Mouse (Mus musculus) central nervous system, embryonic 14 days (tissue): ENCODE results near the gene Xkrx. TPM values are rescaled to one million over a fixed set of nuclear protein-coding genes. Genes with fewer than 3 reads are reported as not detected.

Experiments used
- polyA plus RNA-seq: library from polyadenylated mRNA; depleted of rRNA; stranded (reverse); fragments of >200 nt; gene quantifications from 2 replicates; pipeline ENCODE4 v1.2.3, GENCODE M21; 2012; rRNA removed

The Xkrx gene
- 0.54 and 0.57 TPM in 2 replicates for polyA plus RNA-seq

DNA sequence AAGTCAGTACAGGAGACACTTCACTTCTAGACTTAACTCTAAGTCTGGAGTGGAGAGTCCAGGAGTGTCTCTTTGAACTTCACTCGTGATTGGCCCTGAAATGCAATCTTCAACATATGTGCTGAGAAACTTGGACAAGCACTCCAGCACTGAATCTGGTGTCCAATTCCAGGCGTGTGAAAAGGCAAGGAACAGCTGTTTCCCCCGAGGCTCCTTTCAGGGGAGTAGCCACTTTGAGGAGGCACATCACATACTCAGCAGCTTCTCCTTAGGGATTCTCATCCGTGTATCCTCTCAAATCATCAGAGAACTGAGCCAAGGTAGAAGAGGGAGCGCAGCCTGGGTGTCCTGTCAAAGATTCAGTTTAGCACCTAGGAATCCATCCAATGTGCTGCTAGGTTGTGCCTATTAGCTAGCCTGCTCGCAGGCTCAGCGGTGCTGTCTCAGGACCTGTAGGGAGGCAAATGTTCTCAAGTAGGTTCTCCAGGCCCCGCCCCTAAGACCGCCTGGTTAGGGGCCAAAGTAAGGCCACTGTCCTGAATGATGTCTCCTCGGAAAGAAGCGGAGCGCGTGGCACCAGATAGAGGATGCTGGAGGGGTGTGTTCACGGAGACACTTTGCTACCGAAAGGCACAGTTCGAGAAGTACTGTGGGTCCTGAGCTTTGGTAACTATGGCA lies at the start of gene Xkrx:
Gene Xkrx (minus strand): TSS at position 34 of the 678 bp plus-strand sequence.

DNA sequence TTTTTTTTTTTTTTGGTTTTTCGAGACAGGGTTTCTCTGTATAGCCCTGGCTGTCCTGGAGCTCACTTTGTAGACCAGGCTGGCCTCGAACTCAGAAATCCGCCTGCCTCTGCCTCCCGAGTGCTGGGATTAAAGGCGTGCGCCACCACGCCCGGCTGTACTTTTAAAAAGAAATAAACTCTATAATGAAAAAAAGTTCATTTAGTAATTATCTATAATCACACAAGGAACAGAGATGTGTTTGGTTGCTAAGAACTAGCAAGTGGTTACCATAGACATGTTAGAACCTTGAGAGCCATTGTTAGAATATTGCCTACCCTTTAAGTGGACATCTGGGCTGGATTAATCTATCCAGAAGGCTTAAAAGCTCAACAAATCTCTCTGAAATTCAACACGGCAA lies 25.3 kb upstream of the Xkrx start, which contains the start of gene Arl13a:
Gene Arl13a (plus strand): TSS at position 301 of the 400 bp plus-strand sequence.

Other genes with a start within 250 kb of the Xkrx start
- gene Sytl4, start 180.3 kb downstream of the Xkrx start, polyA plus RNA-seq = 0.77 and 1.4 TPM in 2 replicates
- gene Cstf2, start 102.9 kb downstream of the Xkrx start, polyA plus RNA-seq = 69.2 and 76.4 TPM in 2 replicates
- gene Arl13a, start 25.4 kb upstream of the Xkrx start, polyA plus RNA-seq = not detected in 2 replicates
- gene Nox1, start 59.9 kb upstream of the Xkrx start, polyA plus RNA-seq = 0.12 TPM in 1 of 2 replicates, not detected in the other
- gene Trmt2b, start 114.9 kb upstream of the Xkrx start, polyA plus RNA-seq = 5.9 and 6.5 TPM in 2 replicates
- 55.1 and 57.7 TPM in 2 replicates for gene Tmem35a, start 133.1 kb upstream of the Xkrx start, polyA plus RNA-seq
- gene Cenpi, start 146.0 kb upstream of the Xkrx start, polyA plus RNA-seq = 7.8 and 10.1 TPM in 2 replicates
- 34.7 and 35.1 TPM in 2 replicates for gene Drp2, start 242.5 kb upstream of the Xkrx start, polyA plus RNA-seq